Mouse (Mus musculus) erythroblast, embryonic 14.5 days (primary cell): ENCODE data around the gene Ptgs2.

Experiments
- GATA1 ChIP-seq: IDR thresholded peaks from 2 replicates; pipeline ENCODE4 v1.6.1; 2012; ENCODE audit warnings: low read length, inconsistent platforms, mixed read lengths
- TAL1 ChIP-seq: IDR thresholded peaks from 3 replicates; pipeline ENCODE4 v1.6.1; 2012; ENCODE audit warnings: low read length, inconsistent platforms, mixed read lengths

DNA sequence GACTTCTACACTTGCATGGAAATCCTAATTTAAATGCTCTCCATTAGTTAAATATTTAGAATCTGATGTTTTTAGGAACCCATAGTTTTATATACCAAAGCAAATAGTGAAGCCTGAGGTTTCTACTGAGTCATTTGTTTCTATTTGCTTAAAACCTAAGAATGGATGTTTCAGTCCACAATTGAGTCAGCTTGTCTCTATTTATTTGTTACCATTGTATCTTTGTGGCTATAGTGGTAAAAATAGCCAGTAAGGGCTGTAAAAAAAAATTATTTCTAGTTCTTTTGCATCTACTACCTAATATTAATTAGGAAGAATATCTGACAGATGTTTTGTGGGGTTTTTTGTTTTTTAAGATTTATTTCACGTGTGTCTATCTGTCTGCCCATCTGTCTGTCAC is 49.6 kb upstream of the Ptgs2 start:
- TF ChIP-seq GATA1 (no peak), TAL1 (no peak)
